Mouse (Mus musculus) MEL (cell line): Measurements from ENCODE around the gene Ywhaq.

Experiments used
- CTCF ChIP-seq, 3 experiments: IDR thresholded peaks in 2 of 3; conservative IDR thresholded peaks in 1 of 3; 2 replicates each; pipeline ENCODE4 v1.5.1; 2011 to 2012; ENCODE audit warnings: low read length in 3 of 3, low read depth in 2 of 3, mild to moderate bottlenecking in 2 of 3, improper control_type of control experiment in 1 of 3, inconsistent platforms in 1 of 3, mixed read lengths in 1 of 3, moderate library complexity in 1 of 3; ENCODE audit not compliant: control insufficient read depth in 1 of 3, insufficient read depth in 1 of 3, poor library complexity in 1 of 3, severe bottlenecking in 1 of 3
- HCFC1 ChIP-seq: IDR thresholded peaks from 2 replicates; pipeline ENCODE4 v1.6.1; 2012; ENCODE audit warnings: low read depth, mild to moderate bottlenecking, inconsistent platforms, low read length, improper control_type of control experiment, moderate library complexity
- MAZ ChIP-seq: IDR thresholded peaks from 2 replicates; pipeline ENCODE4 v1.6.1; 2012; ENCODE audit warnings: low read depth, mild to moderate bottlenecking, inconsistent platforms, low read length, improper control_type of control experiment
- MEF2A ChIP-seq: IDR thresholded peaks from 2 replicates; pipeline ENCODE4 v1.6.1; 2014; ENCODE audit warnings: low read depth, mild to moderate bottlenecking, inconsistent platforms, low read length, improper control_type of control experiment; ENCODE audit not compliant: poor library complexity, insufficient replicate concordance, severe bottlenecking; ENCODE audit errors: extremely low read depth
- NELFE ChIP-seq: IDR thresholded peaks from 2 replicates; pipeline ENCODE4 v1.6.1; 2011; ENCODE audit warnings: low read depth, low read length, improper control_type of control experiment
- POLR2A ChIP-seq, 2 experiments: IDR thresholded peaks; 2 replicates each; pipeline ENCODE4 v1.6.1; 2011 to 2012; ENCODE audit warnings: low read length in 2 of 2, mild to moderate bottlenecking in 2 of 2, control low read depth in 1 of 2, improper control_type of control experiment in 1 of 2, low read depth in 1 of 2, moderate library complexity in 1 of 2; ENCODE audit not compliant: control insufficient read depth in 1 of 2, insufficient read depth in 1 of 2, poor library complexity in 1 of 2
- TBP ChIP-seq: IDR thresholded peaks from 2 replicates; pipeline ENCODE4 v1.8.0; 2011; ENCODE audit warnings: low read depth, low read length, improper control_type of control experiment

- TF ChIP-seq CTCF (IDR thresholded peaks at IDR 0.05 in 2 of 3, conservative IDR thresholded peaks at IDR 0.05 in 1 of 3; ENCODE audit: control insufficient read depth in 1 of 3, insufficient read depth in 1 of 3, low read depth in 2 of 3, low read length in 3 of 3, poor library complexity in 1 of 3, severe bottlenecking in 1 of 3) (no peak), HCFC1 (no peak), MAZ (no peak), TBP (no peak), POLR2A (IDR thresholded peaks at IDR 0.05; ENCODE audit: control insufficient read depth in 1 of 2, insufficient read depth in 1 of 2, low read depth in 1 of 2, low read length in 2 of 2, poor library complexity in 1 of 2) (no peak), NELFE (no peak), MEF2A (no peak)
Observed at GRCm38 (mm10) chr12:21409651-21410050, 7.8 kb downstream of the Ywhaq start.
